Mouse (Mus musculus) inflammation-experienced regulatory T-cells (primary cell): ENCODE data around the gene Rab1a. TPM values are rescaled to one million over a fixed set of nuclear protein-coding genes. Genes with fewer than 3 reads are reported as not detected.

ENCODE experiments used
- polyA plus RNA-seq, 2 experiments: library from polyadenylated mRNA; unstranded; fragments of 100-300 nt; shearing (Covaris generic); gene quantifications; one replicate each; pipeline ENCODE4 v1.2.1; 2017

The Rab1a gene
- 100 to 1,000 TPM; 107 to 118 TPM for polyA plus RNA-seq

GRCm38 (mm10) chr11:20200713-20201575 is at the start of gene Rab1a:
Gene Rab1a, plus strand, starts transcription at chr11:20201432.

DNA sequence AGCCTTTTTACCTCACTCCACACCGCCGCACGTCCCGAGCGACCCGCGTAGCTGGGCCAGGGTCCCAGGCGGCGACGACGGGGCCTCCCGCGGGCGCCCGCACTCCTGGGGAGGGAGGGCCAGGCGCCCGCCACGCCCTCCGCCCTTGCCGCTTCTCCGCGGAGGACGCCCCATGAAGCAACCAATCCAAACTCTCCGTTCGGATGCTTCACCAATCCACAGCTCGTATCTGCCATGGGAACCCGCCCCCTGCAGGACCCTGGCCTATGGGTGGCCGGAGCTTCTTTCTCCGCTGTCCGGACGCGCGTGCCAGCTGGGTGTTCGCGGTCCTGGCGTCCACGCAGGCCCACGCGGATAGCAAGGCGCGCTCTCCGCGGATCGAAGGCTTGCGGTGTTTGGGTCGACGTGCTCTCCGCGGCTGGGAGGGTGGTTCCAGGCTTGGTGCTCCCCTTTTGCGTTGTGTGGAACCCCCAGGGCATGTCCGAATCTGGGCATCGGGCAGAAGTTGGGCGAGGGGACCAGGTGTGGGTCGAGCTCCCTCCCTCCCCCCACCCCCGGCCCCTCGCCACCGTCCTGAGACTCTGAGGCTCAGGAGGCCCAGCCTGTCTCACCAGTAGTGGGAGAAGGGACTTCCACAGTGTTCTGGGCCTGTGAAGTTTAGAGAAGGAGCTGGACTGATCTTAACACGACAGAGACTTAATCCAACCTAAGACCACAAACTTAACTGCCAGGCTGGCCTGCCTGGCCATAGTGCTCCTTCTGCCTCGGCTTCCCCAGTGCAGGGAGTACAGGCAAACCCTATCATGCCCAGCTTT is 48.3 kb downstream of the Rab1a start, which contains the start of gene Cep68:
Gene Cep68 (minus strand): TSS at position 134 of the 815 bp plus-strand sequence.

Other genes starting within 250 kb of the Rab1a start
- 100 to 1,000 TPM; 150 to 153 TPM for gene Actr2, start 88.5 kb upstream of the Rab1a start, polyA plus RNA-seq
- 10 to 100 TPM; 22.3 to 28.2 TPM for gene Cep68, start 48.0 kb downstream of the Rab1a start, polyA plus RNA-seq
- under 1 TPM; 0.18 to 0.33 TPM for gene Slc1a4, start 131.3 kb downstream of the Rab1a start, polyA plus RNA-seq